Mouse (Mus musculus): Measurements from ENCODE around the gene Nkpd1.

- no peak for TF ChIP-seq TCF12 (IDR thresholded peaks at IDR 0.05; ENCODE audit: insufficient read depth, poor library complexity, severe bottlenecking)
- no peak for TF ChIP-seq POLR2A (IDR thresholded peaks at IDR 0.05; ENCODE audit: insufficient read length, low read depth)
- TF ChIP-seq MYOD1 (IDR thresholded peaks at IDR 0.05; ENCODE audit: control insufficient read depth in 1 of 3, insufficient read length in 2 of 3, low read depth in 2 of 3) = no peak
- no peak for TF ChIP-seq MYOG (IDR thresholded peaks at IDR 0.05; ENCODE audit: control insufficient read depth in 1 of 3, insufficient read depth in 1 of 3, insufficient read length in 2 of 3, low read depth in 2 of 3)
- TF ChIP-seq POLR2AphosphoS2 (IDR thresholded peaks at IDR 0.05; ENCODE audit: insufficient read length, low read depth) = no peak
- no peak for TF ChIP-seq MAX (IDR thresholded peaks at IDR 0.05; ENCODE audit: low read depth)
- no peak for TF ChIP-seq CEBPB (IDR thresholded peaks at IDR 0.05; ENCODE audit: insufficient read depth, poor library complexity, severe bottlenecking)
- no peak for TF ChIP-seq SRF (IDR thresholded peaks at IDR 0.05; ENCODE audit: control insufficient read depth, insufficient read length, low read depth)
- no peak for TF ChIP-seq USF1 (IDR thresholded peaks at IDR 0.05; ENCODE audit: low read depth)
- TF ChIP-seq REST (IDR thresholded peaks at IDR 0.05; ENCODE audit: insufficient read depth, insufficient read length) = no peak
- no peak for TF ChIP-seq E2F4 (IDR thresholded peaks at IDR 0.05; ENCODE audit: insufficient read depth)
- no peak for TF ChIP-seq TCF3 (IDR thresholded peaks at IDR 0.05; ENCODE audit: insufficient read length, low read depth)
These were observed 6.9 kb downstream of the Nkpd1 start for GRCm38 (mm10) chr7:19524420-19525104.
